Mouse (Mus musculus): ENCODE measurements around the gene Evi2b. TPM values are rescaled to one million over a fixed set of nuclear protein-coding genes. Genes with fewer than 3 reads are reported as not detected.

Gene Evi2b
- 0.77 TPM in 1 of 2 replicates, not detected in the other for total RNA-seq (2014; rRNA removed)
- 0.23 and 0.42 TPM in 2 replicates for polyA plus RNA-seq (2015; fragmentation: Nextera tagmentation; extraction: Ambion mirVana)

DNA sequence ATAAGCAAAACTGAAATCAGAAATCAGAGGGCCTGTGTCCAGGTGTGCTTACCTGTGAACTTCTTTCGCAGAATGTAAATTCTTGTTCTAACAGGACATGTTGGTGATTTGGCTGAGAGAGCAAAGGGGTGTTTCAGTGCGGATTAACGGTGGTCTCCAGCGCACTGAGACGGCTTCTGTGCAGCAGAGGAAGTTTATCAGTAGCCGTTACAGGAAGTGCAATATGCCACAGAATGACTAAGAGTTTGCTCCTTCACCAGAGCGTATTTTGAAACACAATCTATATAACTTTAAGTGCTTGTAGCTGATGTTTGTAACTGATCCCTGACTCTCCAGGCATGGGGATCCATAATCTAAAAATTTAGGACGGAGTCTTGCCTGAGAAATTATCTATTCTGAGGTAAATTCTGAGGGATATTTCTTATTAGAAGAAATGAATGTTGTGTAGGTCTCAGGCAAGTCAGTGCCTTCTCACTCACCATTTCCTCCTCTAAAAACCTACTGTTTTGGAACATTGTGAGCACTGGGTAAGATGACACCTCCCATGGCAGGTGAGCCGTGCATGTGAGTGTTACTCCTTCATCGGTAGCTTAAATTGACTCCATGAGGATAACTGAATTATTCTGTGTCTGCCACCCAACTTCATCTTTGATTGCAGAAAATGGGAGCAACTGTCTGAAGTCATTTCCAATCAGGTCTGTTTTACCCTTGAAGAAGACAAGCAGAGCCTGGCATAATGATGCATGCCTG lies at the start of gene Evi2b:
TSS of gene Evi2b (minus strand) at position 203 of the 750 bp plus-strand sequence.
- no peak for DNase-seq (ENCODE audit: low spot score)
- no peak for TF ChIP-seq CTCF (IDR thresholded peaks at IDR 0.05)
- Histone ChIP-seq H3K4me1 (ENCODE audit: insufficient read depth, low read length) (no peaks in the 10 kb centered on the region), H3K4me2 (ENCODE audit: low read depth, low read length, poor library complexity, severe bottlenecking) (no peak within 1 kb of the TSS), H3K4me3 (ENCODE audit: low read depth, low read length) (no peak within 1 kb of the TSS), H3K27ac (ENCODE audit: low read depth, low read length) (no peak within 1 kb of the TSS; the same call in 1 of the 2 replicates), H3K27me3 (ENCODE audit: insufficient read depth, low read length) (no peaks in the 10 kb centered on the region), H3K9ac (replicated peaks; ENCODE audit: low read length, poor library complexity, severe bottlenecking) (no peak within 1 kb of the TSS), H3K9me3 (ENCODE audit: low read length) (no peaks in the 10 kb centered on the region), H3K36me3 (ENCODE audit: insufficient read depth, low read length) (peaks cover 4% of the 10 kb centered on the region; the same call in 1 of the 2 replicates)
- no peak for ATAC-seq (ENCODE audit: low FRiP score)
- 88% methylated on average over 10 of the region's 10 CpGs for WGBS

- no peak overlapping the region for H3K4me3 ChIP-seq (ENCODE audit: low read depth, low read length)
- no peak for DNase-seq (ENCODE audit: low spot score)
- 94% methylated on average over 2 of the region's 2 CpGs for WGBS
- peaks cover 53% of the 10 kb centered on the region for H3K36me3 ChIP-seq (ENCODE audit: insufficient read depth, low read length)
- no peaks in the 10 kb centered on the region for H3K27me3 ChIP-seq (ENCODE audit: insufficient read depth, low read length)
- no peak for ATAC-seq (ENCODE audit: low FRiP score)
- no peaks in the 10 kb centered on the region for H3K9me3 ChIP-seq (ENCODE audit: low read length)
- H3K4me1 ChIP-seq (ENCODE audit: insufficient read depth, low read length), result no peaks in the 10 kb centered on the region
- no peak overlapping the region for H3K27ac ChIP-seq (ENCODE audit: low read depth, low read length)
- no peak overlapping the region for H3K4me2 ChIP-seq (ENCODE audit: low read depth, low read length, poor library complexity, severe bottlenecking)
- no peak for TF ChIP-seq CTCF (IDR thresholded peaks at IDR 0.05)
- H3K9ac ChIP-seq (replicated peaks; ENCODE audit: low read length, poor library complexity, severe bottlenecking), result no peak overlapping the region
These were observed 46.8 kb upstream of the Evi2b start for GRCm38 (mm10) chr11:79570319-79570718.

DNA sequence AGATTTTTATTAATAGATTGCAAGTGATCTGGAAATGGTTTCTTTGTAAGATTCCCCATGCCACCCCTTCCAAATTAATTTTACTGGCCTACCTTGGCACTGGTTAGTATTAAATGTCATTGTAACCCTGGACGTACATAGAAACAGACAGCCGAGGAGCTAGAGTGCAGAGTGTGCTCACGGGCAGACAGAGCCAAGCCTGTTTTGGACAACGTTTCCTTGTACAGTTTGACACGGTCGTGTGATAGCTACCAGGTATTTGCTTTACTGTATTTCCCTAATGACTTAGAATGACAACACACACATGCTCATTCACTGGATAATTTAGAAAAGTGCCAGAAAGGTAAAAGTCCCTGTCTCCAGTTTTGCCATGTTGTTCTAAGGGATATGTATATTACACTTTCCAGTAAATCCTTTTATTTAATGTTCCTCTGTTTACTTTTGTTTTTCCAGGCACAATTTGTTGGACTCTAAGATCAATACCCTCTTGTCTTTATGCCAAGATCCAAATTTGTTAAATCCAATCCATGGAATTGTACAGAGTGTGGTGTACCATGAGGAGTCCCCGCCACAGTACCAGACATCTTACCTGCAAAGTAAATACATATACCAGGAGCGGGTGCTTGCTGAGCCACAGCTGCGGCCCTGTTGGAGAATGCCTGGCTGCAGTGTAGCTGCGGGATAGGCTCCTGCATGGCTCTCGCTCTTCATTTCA lies 44.8 kb upstream of the Evi2b start:
- no peak overlapping the region for H3K9ac ChIP-seq (replicated peaks; ENCODE audit: low read length, poor library complexity, severe bottlenecking)
- H3K4me3 ChIP-seq (ENCODE audit: low read depth, low read length), result no peak overlapping the region
- no peaks in the 10 kb centered on the region for H3K4me1 ChIP-seq (ENCODE audit: insufficient read depth, low read length)
- H3K27ac ChIP-seq (ENCODE audit: low read depth, low read length), result no peak overlapping the region
- H3K27me3 ChIP-seq (ENCODE audit: insufficient read depth, low read length), result no peaks in the 10 kb centered on the region
- WGBS, result 91% methylated on average over 11 of the region's 11 CpGs
- DNase-seq (ENCODE audit: low spot score) (no peak), ATAC-seq (ENCODE audit: low FRiP score) (no peak)
- no peak overlapping the region for H3K4me2 ChIP-seq (ENCODE audit: low read depth, low read length, poor library complexity, severe bottlenecking)
- peaks cover 48% of the 10 kb centered on the region for H3K36me3 ChIP-seq (ENCODE audit: insufficient read depth, low read length)
- H3K9me3 ChIP-seq (ENCODE audit: low read length), result no peaks in the 10 kb centered on the region
- no peak for TF ChIP-seq CTCF (IDR thresholded peaks at IDR 0.05)

DNA sequence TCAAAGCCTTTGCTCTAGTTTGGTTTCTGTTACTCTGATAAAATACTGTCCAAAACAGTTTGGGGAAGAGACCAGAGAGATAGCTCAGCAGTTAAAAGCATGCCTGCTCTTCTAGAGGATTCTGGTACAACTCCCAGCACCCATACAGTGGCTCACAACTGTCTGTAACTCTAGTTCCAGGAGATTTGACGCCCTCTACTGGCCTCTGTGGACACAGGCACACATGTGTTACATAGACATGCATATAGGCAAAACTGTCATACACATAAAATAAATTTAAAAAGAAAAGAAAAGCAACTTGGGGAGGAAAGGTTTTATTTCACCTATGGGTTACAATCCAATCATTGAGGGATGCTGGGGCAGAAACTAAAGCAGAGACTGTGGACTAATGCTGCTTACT lies 43.4 kb upstream of the Evi2b start:
- H3K27ac ChIP-seq (ENCODE audit: low read depth, low read length), result no peak overlapping the region
- WGBS, result 65% methylated on average over 1 of the region's 1 CpGs

DNA sequence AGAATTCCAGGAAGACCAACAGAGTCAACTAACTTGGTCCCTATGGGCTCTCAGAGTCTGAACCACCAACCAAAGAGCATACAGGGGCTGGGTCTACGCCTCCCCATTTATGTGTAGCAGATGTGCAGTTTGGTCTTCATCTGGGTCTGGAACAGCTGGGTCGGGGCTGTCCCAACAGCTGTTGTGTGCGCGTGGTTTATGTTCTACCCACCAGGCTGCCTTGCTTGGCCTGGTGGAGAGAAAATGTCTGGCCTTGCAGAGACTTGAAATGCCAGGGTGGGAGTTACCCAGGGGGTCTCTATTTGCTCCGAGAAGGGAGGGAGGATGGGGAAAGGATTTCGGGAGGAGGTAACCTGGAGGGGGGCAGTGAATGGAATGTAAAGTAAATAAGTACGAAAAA lies 39.9 kb upstream of the Evi2b start:
- 93% methylated on average over 7 of the region's 7 CpGs for WGBS
- H3K4me1 ChIP-seq (ENCODE audit: insufficient read depth, low read length), result no peaks in the 10 kb centered on the region
- H3K36me3 ChIP-seq (ENCODE audit: insufficient read depth, low read length), result peaks cover 58% of the 10 kb centered on the region
- no peak for TF ChIP-seq CTCF (IDR thresholded peaks at IDR 0.05)
- ATAC-seq (ENCODE audit: low FRiP score) (no peak), DNase-seq (ENCODE audit: low spot score) (no peak)
- no peaks in the 10 kb centered on the region for H3K27me3 ChIP-seq (ENCODE audit: insufficient read depth, low read length)
- H3K9me3 ChIP-seq (ENCODE audit: low read length), result no peaks in the 10 kb centered on the region
- no peak overlapping the region for H3K4me2 ChIP-seq (ENCODE audit: low read depth, low read length, poor library complexity, severe bottlenecking)
- H3K27ac ChIP-seq (ENCODE audit: low read depth, low read length), result no peak overlapping the region
- H3K9ac ChIP-seq (replicated peaks; ENCODE audit: low read length, poor library complexity, severe bottlenecking), result no peak overlapping the region
- H3K4me3 ChIP-seq (ENCODE audit: low read depth, low read length), result no peak overlapping the region

More for the DNA sequence above, 43.4 kb upstream of the Evi2b start:
- TF ChIP-seq CTCF (IDR thresholded peaks at IDR 0.05), result peak; percentile 22; the same call in 1 of the 2 replicates
- Histone ChIP-seq H3K9ac (replicated peaks; ENCODE audit: low read length, poor library complexity, severe bottlenecking) (no peak overlapping the region), H3K4me2 (ENCODE audit: low read depth, low read length, poor library complexity, severe bottlenecking) (no peak overlapping the region), H3K4me1 (ENCODE audit: insufficient read depth, low read length) (no peaks in the 10 kb centered on the region), H3K4me3 (ENCODE audit: low read depth, low read length) (no peak overlapping the region), H3K36me3 (ENCODE audit: insufficient read depth, low read length) (peaks cover 53% of the 10 kb centered on the region), H3K9me3 (ENCODE audit: low read length) (no peaks in the 10 kb centered on the region), H3K27me3 (ENCODE audit: insufficient read depth, low read length) (no peaks in the 10 kb centered on the region)
- DNase-seq (ENCODE audit: low spot score) (no peak), ATAC-seq (ENCODE audit: low FRiP score) (no peak)

GRCm38 (mm10) chr11:79560536-79560935 lies 37.0 kb upstream of the Evi2b start:
- H3K36me3 ChIP-seq (ENCODE audit: insufficient read depth, low read length), result peaks cover 41% of the 10 kb centered on the region
- H3K27ac ChIP-seq (ENCODE audit: low read depth, low read length), result no peak overlapping the region
- H3K4me1 ChIP-seq (ENCODE audit: insufficient read depth, low read length), result no peaks in the 10 kb centered on the region
- no peak for ATAC-seq (ENCODE audit: low FRiP score)
- H3K4me3 ChIP-seq (ENCODE audit: low read depth, low read length), result no peak overlapping the region
- WGBS, result 98% methylated on average over 4 of the region's 4 CpGs
- H3K9me3 ChIP-seq (ENCODE audit: low read length), result no peaks in the 10 kb centered on the region
- H3K4me2 ChIP-seq (ENCODE audit: low read depth, low read length, poor library complexity, severe bottlenecking), result no peak overlapping the region
- no peak overlapping the region for H3K9ac ChIP-seq (replicated peaks; ENCODE audit: low read length, poor library complexity, severe bottlenecking)
- TF ChIP-seq CTCF (IDR thresholded peaks at IDR 0.05), result no peak
- H3K27me3 ChIP-seq (ENCODE audit: insufficient read depth, low read length), result no peaks in the 10 kb centered on the region
- DNase-seq (ENCODE audit: low spot score), result no peak

Measured in midbrain, postnatal 0 days (tissue).